Mouse (Mus musculus) heart, embryonic 10.5 days (tissue): ENCODE measurements around the gene Smad9. TPM values are rescaled to one million over a fixed set of nuclear protein-coding genes. Genes with fewer than 3 reads are reported as not detected.
A peak's percentile ranks its signal among the peaks of the same experiment; 100 is the strongest.
"Not testable (repeated sequence)": the region's sequence is repeated elsewhere in the genome, so short reads cannot be mapped to it uniquely, and the experiment has no call there.

Experiments
- DNase-seq: peaks from one replicate; pipeline ENCODE4 v3.0.0-alpha.2; 2017; ENCODE audit warnings: low spot score
- H3K27ac ChIP-seq: fragments of 300-500 bp; sonication (generic); 2 replicates; pipeline ENCODE4 v1.5.1; 2016; ENCODE audit warnings: mild to moderate bottlenecking
- H3K27me3 ChIP-seq: fragments of 300-500 bp; sonication (generic); 2 replicates; pipeline ENCODE4 v1.6.1; 2016; ENCODE audit warnings: mild to moderate bottlenecking; ENCODE audit not compliant: poor library complexity, insufficient read depth, severe bottlenecking
- H3K36me3 ChIP-seq: fragments of 300-500 bp; sonication (generic); 2 replicates; pipeline ENCODE4 v1.6.1; 2016; ENCODE audit warnings: mild to moderate bottlenecking, moderate library complexity
- H3K4me1 ChIP-seq: fragments of 300-500 bp; sonication (generic); 2 replicates; pipeline ENCODE4 v1.6.1; 2016; ENCODE audit warnings: mild to moderate bottlenecking
- H3K4me3 ChIP-seq: fragments of 300-500 bp; sonication (generic); 2 replicates; pipeline ENCODE4 v1.5.1; 2016; ENCODE audit warnings: mild to moderate bottlenecking, moderate library complexity
- H3K9me3 ChIP-seq: fragments of 300-500 bp; sonication (generic); 2 replicates; pipeline ENCODE4 v1.6.1; 2016; ENCODE audit warnings: mild to moderate bottlenecking, moderate library complexity
- WGBS: fragments of 180-500 bp; shearing (Covaris S2); methylation state at CpG from one replicate; pipeline ENCODE4 v1.1.7; 2016; 5-methylcytosine and 5-hydroxymethylcytosine counted together
- polyA plus RNA-seq: library from polyadenylated mRNA; unstranded; fragments of >200 nt; fragmentation: Nextera tagmentation; extraction: Ambion mirVana; gene quantifications from 2 replicates; pipeline ENCODE4 v1.2.1, GENCODE M21; 2016

Smad9 gene
- polyA plus RNA-seq, 1 experiment from 2014 or later = 1.9 TPM

GRCm38 (mm10) chr3:54764418-54764817, 9.0 kb downstream of the Smad9 start:
- no peaks in the 10 kb centered on the region for H3K27me3 ChIP-seq
- WGBS = 67% methylated on average over 18 of the region's 18 CpGs
- H3K36me3 ChIP-seq = no peaks in the 10 kb centered on the region
- H3K4me1 ChIP-seq = peaks cover 15% of the 10 kb centered on the region
- H3K9me3 ChIP-seq = no peaks in the 10 kb centered on the region
- H3K4me3 ChIP-seq = peak overlapping the region; percentile 32; the same call in 1 of the 2 replicates
- DNase-seq = no peak
- H3K27ac ChIP-seq = no peak overlapping the region

DNA sequence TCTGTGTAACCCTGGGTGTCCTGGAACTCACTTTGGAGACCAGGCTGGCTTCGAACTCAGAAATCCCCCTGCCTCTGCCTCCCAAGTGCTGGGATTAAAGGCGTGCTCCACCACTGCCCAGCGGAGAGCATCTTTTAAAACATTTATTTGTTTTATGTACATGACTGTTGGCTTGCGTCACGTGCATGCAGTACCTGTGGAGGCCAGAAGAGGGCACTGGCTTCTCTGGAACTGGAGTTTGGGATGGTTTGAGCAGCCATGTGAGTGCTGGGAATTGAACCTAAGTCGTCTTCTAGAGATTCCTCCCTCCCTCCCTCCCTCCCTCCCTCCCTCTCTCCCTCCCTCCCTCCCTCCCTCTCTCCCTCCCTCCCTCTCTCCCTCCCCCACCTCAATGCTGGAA, 10.1 kb downstream of the Smad9 start:
- 84% methylated on average over 6 of the region's 6 CpGs for WGBS
- H3K36me3 ChIP-seq, H3K4me3 ChIP-seq, DNase-seq, H3K27ac ChIP-seq, H3K9me3 ChIP-seq, H3K27me3 ChIP-seq: not testable (repeated sequence)
- peaks cover 12% of the 10 kb centered on the region for H3K4me1 ChIP-seq

DNA sequence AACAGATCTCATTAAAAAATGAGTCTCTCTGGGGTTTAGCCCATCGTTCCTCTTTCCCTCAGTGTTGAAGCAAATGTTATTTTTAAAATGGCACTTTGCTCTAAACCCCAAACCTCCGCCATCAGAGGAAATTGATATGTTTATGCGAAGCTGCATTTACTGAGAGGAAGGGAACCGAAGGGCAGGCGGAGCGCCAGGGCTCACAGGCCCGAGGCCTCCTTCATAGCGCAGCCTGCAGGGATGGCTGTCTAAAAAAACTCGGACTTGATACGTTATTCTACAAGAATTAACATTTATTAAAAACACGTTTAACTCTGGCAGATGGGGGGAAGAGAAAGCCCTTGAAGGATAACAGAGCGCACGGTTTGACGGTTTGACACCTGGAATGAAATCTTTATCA, 10.7 kb downstream of the Smad9 start:
- Histone ChIP-seq H3K4me3 (no peak overlapping the region), H3K4me1 (peaks cover 8% of the 10 kb centered on the region), H3K27ac (no peak overlapping the region), H3K36me3 (no peaks in the 10 kb centered on the region), H3K27me3 (no peaks in the 10 kb centered on the region), H3K9me3 (no peaks in the 10 kb centered on the region)
- no peak for DNase-seq
- 81% methylated on average over 14 of the region's 14 CpGs for WGBS

DNA sequence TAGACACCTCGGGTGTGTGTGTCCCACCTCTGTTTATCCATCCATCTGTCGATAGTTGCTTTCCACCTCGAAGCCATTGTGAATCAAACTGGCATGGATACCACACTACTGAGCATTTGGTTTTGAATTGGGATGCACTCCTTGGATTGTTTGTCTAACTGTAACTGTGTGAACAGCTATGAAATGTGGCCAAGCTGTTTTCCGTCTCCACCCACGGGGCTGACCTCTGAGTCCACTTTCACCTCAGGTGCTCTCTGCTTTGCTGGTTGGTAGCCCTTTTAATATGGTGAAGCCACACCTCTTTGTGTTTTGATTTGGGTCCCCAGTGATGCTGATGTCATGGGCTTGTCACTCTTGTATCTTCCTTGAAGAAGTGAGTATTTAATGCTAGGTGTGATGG, 11.4 kb downstream of the Smad9 start:
- H3K4me3 ChIP-seq = no peak overlapping the region
- no peaks in the 10 kb centered on the region for H3K9me3 ChIP-seq
- no peak for DNase-seq
- no peaks in the 10 kb centered on the region for H3K27me3 ChIP-seq
- WGBS = 76% methylated on average over 5 of the region's 5 CpGs
- H3K36me3 ChIP-seq = no peaks in the 10 kb centered on the region
- H3K4me1 ChIP-seq = peaks cover 6% of the 10 kb centered on the region; the same call in 1 of the 2 replicates
- H3K27ac ChIP-seq = no peak overlapping the region

DNA sequence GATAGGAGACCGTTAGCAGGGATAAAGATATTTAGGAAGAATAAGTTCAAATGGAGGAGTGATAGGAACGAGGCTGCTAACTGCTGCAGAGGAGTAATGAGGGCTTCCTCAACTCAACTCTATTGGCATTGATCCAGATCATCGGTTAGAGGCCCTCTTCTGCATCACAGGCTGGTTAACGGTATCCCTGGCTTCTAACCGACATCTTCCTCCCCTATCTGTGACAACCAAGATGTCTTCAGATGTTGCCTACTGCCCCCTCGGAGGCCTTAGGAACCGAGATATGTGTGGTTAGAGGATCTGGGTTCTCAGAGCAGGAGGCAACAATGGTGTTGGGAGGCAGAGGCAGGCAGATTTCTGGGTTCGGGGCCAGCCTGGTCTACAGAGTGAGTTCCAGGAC, 13.2 kb downstream of the Smad9 start:
- H3K9me3 ChIP-seq = peaks cover 4% of the 10 kb centered on the region; the same call in 1 of the 2 replicates
- H3K4me3 ChIP-seq = no peak overlapping the region
- peaks cover 6% of the 10 kb centered on the region; the same call in 1 of the 2 replicates for H3K4me1 ChIP-seq
- H3K27ac ChIP-seq = no peak overlapping the region
- DNase-seq = no peak
- H3K36me3 ChIP-seq = no peaks in the 10 kb centered on the region; the same call in 1 of the 2 replicates
- WGBS = 88% methylated on average over 8 of the region's 8 CpGs
- H3K27me3 ChIP-seq = no peaks in the 10 kb centered on the region

GRCm38 (mm10) chr3:54769349-54770275, 14.2 kb downstream of the Smad9 start:
- Histone ChIP-seq H3K9me3 (peaks cover 5% of the 10 kb centered on the region; the same call in 1 of the 2 replicates), H3K27ac (no peak overlapping the region), H3K27me3 (no peaks in the 10 kb centered on the region), H3K4me3 (no peak overlapping the region), H3K36me3 (no peaks in the 10 kb centered on the region; the same call in 1 of the 2 replicates), H3K4me1 (no peaks in the 10 kb centered on the region)
- no peak for DNase-seq
- 77% methylated on average over 17 of the region's 17 CpGs for WGBS

GRCm38 (mm10) chr3:54773613-54774012, 18.2 kb downstream of the Smad9 start:
- no peak for DNase-seq
- H3K4me1 ChIP-seq = peaks cover 13% of the 10 kb centered on the region
- peaks cover 5% of the 10 kb centered on the region; the same call in 1 of the 2 replicates for H3K9me3 ChIP-seq
- H3K27ac ChIP-seq = no peak overlapping the region
- H3K36me3 ChIP-seq = no peaks in the 10 kb centered on the region; the same call in 1 of the 2 replicates
- 81% methylated on average over 6 of the region's 6 CpGs for WGBS
- no peak overlapping the region for H3K4me3 ChIP-seq
- no peaks in the 10 kb centered on the region for H3K27me3 ChIP-seq

GRCm38 (mm10) chr3:54775989-54776631, 20.7 kb downstream of the Smad9 start:
- Histone ChIP-seq H3K36me3 (peaks cover 6% of the 10 kb centered on the region; the same call in 1 of the 2 replicates), H3K4me3 (no peak overlapping the region), H3K27ac (no peak overlapping the region), H3K9me3 (peaks cover 5% of the 10 kb centered on the region; the same call in 1 of the 2 replicates), H3K27me3 (no peaks in the 10 kb centered on the region), H3K4me1 (peaks cover 13% of the 10 kb centered on the region)
- WGBS = 58% methylated on average over 7 of the region's 7 CpGs
- DNase-seq = no peak

DNA sequence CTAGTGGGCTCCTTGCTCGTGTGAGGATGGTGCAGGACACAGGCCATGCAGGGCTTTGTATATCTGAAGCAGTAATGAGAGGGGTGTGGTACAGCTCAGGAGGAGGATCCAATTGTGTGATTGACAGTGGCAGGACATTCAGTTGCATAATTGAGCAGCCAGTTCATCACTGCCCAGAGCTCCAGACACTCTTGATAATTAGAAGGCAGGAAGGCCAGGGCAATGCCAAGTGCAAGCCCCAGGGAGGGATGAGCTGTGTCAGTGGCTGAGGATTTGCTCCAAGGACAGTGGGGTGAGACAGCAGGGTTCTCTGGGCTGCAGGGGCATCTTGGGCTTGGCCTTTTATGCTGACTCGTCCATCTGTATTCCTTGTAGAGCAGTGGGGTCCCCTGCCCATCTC, 35.2 kb downstream of the Smad9 start:
- 59% methylated on average over 2 of the region's 2 CpGs for WGBS
- Histone ChIP-seq H3K27ac (no peak overlapping the region), H3K4me3 (no peak overlapping the region), H3K27me3 (no peaks in the 10 kb centered on the region), H3K36me3 (peaks cover 42% of the 10 kb centered on the region), H3K4me1 (peaks cover 14% of the 10 kb centered on the region), H3K9me3 (no peaks in the 10 kb centered on the region)
- DNase-seq = no peak

DNA sequence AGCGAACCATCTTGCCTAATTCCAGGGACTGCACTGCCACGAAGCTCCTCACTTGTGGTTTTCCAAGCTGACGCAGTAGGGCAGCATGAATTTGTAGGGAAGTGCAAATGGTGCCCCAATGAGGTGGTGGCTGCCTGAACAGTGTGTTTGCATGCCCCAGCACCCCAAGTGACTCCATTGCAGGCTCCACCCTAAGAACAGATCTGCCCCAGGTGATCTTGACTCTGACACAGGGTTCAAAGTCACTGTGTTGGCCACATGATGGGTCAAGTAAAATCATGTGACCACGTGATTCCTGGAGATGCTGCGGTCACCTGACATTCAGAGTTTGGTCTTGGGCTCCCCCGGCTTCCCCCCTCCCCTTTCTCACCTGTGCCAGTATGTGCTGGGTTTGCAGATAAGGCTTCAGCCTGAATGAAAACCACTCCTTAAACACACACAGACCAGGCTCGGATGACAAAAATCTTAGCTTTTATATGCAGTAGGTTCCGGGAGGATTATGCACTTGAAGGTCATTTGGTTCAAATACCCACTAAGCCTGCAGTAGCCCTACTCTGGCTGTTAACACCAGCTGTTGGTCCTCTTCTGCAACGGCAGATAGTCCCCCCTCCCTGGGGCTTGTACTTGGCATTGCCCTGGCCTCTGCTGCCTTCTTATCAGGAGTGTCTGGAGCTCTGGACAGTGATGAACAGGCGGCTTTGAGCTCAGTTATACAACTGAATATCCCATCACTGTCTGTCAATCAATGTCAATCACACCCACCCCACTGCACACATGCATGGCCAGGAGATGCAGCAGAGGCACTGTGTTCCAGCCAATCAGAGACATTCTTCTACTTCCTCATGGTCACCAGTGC, 36.7 kb downstream of the Smad9 start:
- no peak overlapping the region for H3K4me3 ChIP-seq
- no peak for DNase-seq
- H3K27ac ChIP-seq = no peak overlapping the region
- 65% methylated on average over 10 of the region's 10 CpGs for WGBS
- H3K4me1 ChIP-seq = peaks cover 14% of the 10 kb centered on the region
- H3K36me3 ChIP-seq = peaks cover 32% of the 10 kb centered on the region
- H3K27me3 ChIP-seq = no peaks in the 10 kb centered on the region
- no peaks in the 10 kb centered on the region for H3K9me3 ChIP-seq

- Histone ChIP-seq H3K27me3 (no peaks in the 10 kb centered on the region), H3K27ac (no peak overlapping the region), H3K36me3 (peaks cover 39% of the 10 kb centered on the region), H3K9me3 (no peaks in the 10 kb centered on the region), H3K4me3 (no peak overlapping the region), H3K4me1 (peaks cover 14% of the 10 kb centered on the region)
- 86% methylated on average over 6 of the region's 6 CpGs for WGBS
- no peak for DNase-seq
Measured at GRCm38 (mm10) chr3:54793762-54794161, 38.4 kb downstream of the Smad9 start.

DNA sequence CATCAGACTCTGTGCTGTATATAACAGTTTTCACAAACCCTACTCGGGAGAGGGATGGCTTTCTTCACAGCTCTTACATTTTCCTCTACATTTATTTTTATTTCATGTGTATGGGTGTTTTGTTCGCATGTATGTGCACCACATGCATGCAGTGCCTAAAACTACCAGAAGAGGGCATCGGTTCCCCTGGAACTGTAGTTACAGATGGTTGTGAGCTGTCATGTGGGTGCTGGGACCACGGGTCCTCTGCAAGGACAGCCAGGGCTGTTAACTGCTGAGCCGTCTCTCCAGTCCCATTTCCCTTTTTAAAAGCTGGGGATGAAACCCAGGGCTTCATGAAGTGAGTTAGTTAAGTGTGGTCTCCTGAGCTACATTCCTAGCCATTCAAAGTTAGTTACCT, 40.0 kb downstream of the Smad9 start:
- Histone ChIP-seq H3K27me3 (no peaks in the 10 kb centered on the region), H3K4me3 (no peak overlapping the region), H3K9me3 (no peaks in the 10 kb centered on the region), H3K36me3 (peaks cover 32% of the 10 kb centered on the region), H3K4me1 (peaks cover 14% of the 10 kb centered on the region), H3K27ac (no peak overlapping the region)
- DNase-seq = no peak
- WGBS = 90% methylated on average over 5 of the region's 5 CpGs
